Mouse (Mus musculus) lung, postnatal 25 days (tissue): ENCODE measurements around the gene Fzd9.
"Not testable (repeated sequence)": the region's sequence is repeated elsewhere in the genome, so short reads cannot be mapped to it uniquely, and the experiment has no call there.

ENCODE experiments used
- DNase-seq: peaks from one replicate; pipeline ENCODE4 v3.0.0; 2022; ENCODE audit warnings: low spot score

Fzd9 gene

GRCm38 (mm10) chr5:135248956-135249676 lies 1.9 kb downstream of the Fzd9 start:
- DNase-seq: no peak

DNA sequence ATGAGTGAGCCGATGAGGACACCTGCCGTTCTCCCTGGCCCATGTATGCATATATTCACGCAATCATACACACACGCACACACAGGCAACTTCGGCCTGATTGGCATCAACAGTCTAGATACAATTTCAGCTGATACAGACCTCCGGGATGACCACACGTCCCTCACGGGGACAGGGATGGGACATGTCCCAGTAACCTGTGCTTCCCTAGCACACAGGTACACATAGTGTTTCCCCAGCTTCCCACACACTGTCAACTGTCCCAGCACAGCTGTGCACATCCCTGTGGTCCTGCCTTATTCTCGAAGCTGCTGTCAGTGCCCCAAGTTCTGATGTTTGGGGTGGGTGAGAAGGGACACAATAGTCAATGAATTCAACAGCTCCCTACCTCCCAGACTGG lies 3.7 kb downstream of the Fzd9 start:
- no peak for DNase-seq

DNA sequence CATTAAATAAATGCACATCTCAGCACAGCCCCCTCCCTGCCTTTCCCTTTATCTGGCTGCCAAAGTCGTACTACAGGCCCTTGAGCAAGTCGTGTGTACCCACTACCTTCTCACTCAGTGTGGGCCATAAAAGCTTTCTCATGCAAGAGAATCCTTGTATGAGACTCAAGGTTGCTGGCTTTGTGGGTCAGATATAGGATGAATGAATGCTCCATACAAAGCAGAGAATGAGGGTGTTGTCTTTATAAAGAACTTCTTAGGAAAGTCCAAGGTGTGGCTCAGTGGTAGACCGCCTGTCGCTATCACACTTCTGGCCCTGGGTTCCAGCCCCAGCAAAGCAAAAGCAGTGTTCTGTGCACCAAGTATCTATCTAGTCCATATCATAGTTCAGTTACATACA lies 4.5 kb downstream of the Fzd9 start:
- DNase-seq: no peak

DNA sequence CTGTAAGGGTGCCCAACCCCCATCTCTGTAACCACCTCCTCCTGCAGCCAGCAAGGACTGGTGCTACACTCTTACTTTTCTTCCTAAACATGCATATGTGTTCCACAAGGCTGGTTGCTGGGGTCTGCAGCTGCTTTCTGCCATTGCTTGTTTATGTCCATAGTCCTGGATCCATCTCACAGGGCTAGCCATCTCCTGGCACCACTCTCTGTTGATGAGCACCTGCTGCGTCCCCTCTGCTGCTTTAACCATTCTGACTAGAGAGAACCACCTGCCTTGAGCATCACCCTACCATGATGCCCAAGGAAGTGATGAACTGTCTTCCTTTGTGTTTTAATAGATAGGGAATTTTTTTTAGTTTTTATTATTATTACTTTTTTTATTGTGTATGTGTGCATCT lies 7.9 kb downstream of the Fzd9 start:
- no peak for DNase-seq

GRCm38 (mm10) chr5:135242608-135243007 lies 8.4 kb downstream of the Fzd9 start:
- no peak for DNase-seq

- no peak for DNase-seq
Measured at GRCm38 (mm10) chr5:135242136-135242535, 8.9 kb downstream of the Fzd9 start.

- DNase-seq: no peak
Measured at GRCm38 (mm10) chr5:135241474-135241873, 9.6 kb downstream of the Fzd9 start.

GRCm38 (mm10) chr5:135238832-135239231 lies 12.2 kb downstream of the Fzd9 start:
- no peak for DNase-seq

GRCm38 (mm10) chr5:135236571-135236970 lies 14.5 kb downstream of the Fzd9 start:
- DNase-seq: peak; percentile 37

- DNase-seq: no peak
Measured at GRCm38 (mm10) chr5:135233166-135233920, 17.7 kb downstream of the Fzd9 start.

- DNase-seq: no peak
Measured at GRCm38 (mm10) chr5:135230186-135230585, 20.8 kb downstream of the Fzd9 start.

- not testable (repeated sequence) for DNase-seq
Measured at GRCm38 (mm10) chr5:135225879-135226278, 25.2 kb downstream of the Fzd9 start.

GRCm38 (mm10) chr5:135224169-135224568 lies 26.9 kb downstream of the Fzd9 start:
- no peak for DNase-seq

DNA sequence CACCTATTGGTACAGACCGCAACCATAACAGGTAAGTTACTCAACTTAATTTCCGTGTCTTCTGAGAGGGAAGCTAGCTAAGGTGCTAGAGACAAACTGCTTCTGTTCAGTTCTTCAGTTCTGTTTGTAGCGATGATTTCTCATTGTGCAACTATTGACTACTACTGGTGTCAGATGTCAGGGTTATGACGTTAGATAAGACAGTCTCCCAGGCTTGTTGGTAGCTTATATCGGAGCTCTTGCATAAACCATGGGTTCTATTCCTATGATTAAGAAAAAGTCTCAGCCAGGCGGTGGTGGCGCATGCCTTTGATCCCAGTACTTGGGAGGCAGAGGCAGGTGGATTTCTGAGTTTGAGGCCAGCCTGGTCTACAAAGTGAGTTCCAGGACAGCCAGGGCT lies 29.0 kb downstream of the Fzd9 start:
- no peak for DNase-seq

DNA sequence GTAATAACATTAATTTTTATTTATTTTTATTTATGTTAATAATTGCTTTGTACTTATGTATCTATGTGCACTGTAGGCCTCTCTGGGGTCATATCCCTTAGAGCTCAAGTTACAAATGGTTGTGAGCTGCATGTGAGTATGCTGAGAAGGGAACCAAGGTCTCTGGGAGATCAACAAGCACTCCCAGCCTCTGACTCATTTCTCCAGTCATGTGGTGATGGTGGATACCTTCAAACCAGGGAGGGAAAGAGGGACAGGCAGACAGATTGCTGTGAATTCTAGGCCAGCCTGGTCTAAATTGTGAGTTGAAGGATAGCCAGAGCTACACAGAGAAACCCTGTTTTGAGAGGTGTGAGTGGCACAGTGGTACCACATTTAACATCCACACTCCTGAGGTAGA lies 30.1 kb downstream of the Fzd9 start:
- DNase-seq: no peak

GRCm38 (mm10) chr5:135216871-135217270 lies 34.2 kb downstream of the Fzd9 start:
- no peak for DNase-seq

DNA sequence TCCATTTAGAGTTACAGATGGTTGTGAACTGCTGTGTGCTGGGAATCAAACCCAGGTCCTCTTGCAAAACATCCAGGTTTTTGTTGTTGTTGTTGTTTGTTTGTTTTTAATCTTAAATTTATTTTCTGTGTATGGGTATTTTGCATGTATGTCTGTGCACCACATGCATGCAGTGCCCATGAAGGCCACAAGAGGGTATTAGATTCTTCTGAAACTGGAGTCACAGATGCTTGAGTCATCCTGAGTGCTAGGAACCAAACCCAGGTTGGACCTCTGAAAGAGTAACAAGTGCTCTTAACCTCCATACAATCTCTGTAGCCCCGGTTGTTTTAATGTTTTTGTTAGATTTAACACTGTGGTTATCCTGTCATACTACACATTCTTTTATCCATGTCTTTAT lies 42.8 kb downstream of the Fzd9 start:
- DNase-seq: no peak

- DNase-seq: no peak
Measured at GRCm38 (mm10) chr5:135202763-135203162, 48.3 kb downstream of the Fzd9 start.
